Mouse (Mus musculus): ENCODE measurements at regions not wholly inside any gene's neighbourhood (a gene's known extent, or its start where the extent isn't known, plus 50 kb on each side); places are given as distances from the start of the nearest gene placed in this dataset.

- no peak for ATAC-seq
These were observed 362.4 kb upstream of the Gm38303 start for GRCm38 (mm10) chr3:10697698-10698452.

- ATAC-seq = no peak
These were observed 350.0 kb upstream of the Gm38303 start for GRCm38 (mm10) chr3:10685501-10685951.

GRCm38 (mm10) chr3:10684885-10685500, 349.5 kb upstream of the Gm38303 start:
- ATAC-seq = peak; percentile 49

DNA sequence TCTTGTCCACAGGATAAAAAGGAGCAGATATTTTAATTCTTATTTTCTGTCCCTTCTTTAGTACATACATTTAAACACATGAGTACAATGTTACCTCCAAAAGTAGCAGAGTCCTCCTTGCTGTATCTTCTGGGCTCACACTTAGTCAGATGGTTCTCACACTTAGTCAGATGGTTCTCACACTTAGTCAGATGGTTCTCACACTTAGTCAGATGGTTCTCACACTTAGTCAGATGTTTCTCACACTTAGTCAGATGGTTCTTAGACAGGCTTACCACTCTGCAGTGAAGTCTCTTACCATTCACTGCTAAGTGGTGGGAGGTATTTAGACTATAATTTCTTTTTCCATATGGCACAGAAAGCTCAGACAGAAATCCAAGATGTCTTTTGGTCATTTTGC, 346.5 kb upstream of the Gm38303 start:
- peak; percentile 37 for ATAC-seq

DNA sequence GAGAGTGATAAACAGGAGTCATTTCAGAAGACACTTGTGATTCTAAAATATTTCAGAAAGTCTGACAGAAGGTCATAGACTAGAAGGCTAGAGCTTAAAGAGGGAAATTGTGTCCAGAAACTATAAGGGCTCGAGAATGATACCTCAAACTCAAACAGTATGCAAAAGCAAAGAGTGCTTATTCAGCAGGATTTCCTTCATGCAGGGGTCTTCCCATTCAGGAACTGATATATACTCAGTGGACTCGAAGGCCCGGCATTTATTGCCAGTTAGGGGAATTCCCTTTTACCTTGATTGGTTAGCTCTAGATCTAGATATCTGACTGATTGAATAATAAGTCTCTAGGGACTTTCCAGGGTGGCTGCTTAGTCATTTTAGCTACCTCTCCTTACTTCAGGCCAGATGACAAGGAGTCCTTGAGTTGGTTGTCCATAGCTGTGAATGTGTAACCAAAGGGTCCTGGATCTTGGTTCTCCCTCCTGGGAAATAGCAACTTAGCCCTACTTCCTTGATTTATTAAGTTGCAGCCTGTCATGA, 312.6 kb upstream of the Gm38303 start:
- ATAC-seq = peak; percentile 96
